Comparison of ENCODE assay signal across 13 mouse cellular contexts in the genomic region with DNA sequence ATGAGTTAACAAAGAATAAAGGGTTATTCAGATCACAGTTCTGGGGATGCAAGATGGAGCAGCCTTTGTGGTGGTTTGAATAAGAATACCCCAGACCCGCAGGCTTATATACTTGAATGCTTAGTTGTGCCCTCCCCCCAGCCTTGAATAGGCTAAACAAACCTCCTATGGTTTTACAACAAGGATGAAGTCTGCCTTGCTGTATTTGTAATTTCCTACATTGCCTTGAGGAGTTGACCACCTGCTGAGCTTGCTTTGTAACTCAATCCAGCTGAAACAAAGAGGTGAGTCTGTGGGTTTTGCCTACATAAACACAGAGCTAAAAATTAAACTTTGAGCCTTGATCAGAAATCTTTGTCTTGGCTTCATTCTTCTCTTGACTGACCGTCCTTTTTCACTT.
"Had no signal": no experiment of that assay in that cellular context is flagged by ENCODE, and none has a peak within 500 bp of the region (broad histone marks: within the 10 kb centered on the region; RNA-seq: fewer than 3 reads in every experiment).

No protein-coding gene starts in this region.

- DNase-seq: gastrocnemius, adult 2 months; gastrocnemius, postnatal 10 days; gastrocnemius, postnatal 25 days; heart, adult 2 months; heart, postnatal 4 days; kidney, adult 11 months; kidney, adult 2 months; kidney, adult 9 months; kidney, postnatal 14 days; kidney, postnatal 36 days; liver; liver, embryonic 13.5 days; liver, postnatal 0 days had no signal
